Mouse (Mus musculus) granulocyte monocyte progenitor cell, adult 5-6 weeks (primary cell): ENCODE data around the gene Itgb5. TPM values are rescaled to one million over a fixed set of nuclear protein-coding genes. Genes with fewer than 3 reads are reported as not detected.

Source experiments
- ATAC-seq: replicated peaks from 2 replicates; pipeline ENCODE4 v1.8.0; 2016; ENCODE audit warnings: mild to moderate bottlenecking, moderate TSS enrichment, inconsistent platforms; ENCODE audit not compliant: poor library complexity, severe bottlenecking
- total RNA-seq, 2 experiments: library from RNA; stranded (forward) in 1 of 2; stranded (reverse) in 1 of 2; fragments of 200-712, 200-1000 nt in 1 of 2; fragments of >200 nt in 1 of 2; fragmentation: Nextera tagmentation in 1 of 2; gene quantifications; 2 replicates each; pipeline ENCODE4 v1.2.3; 2014 to 2017

Gene Itgb5
- total RNA-seq, 2 experiments from 2014 or later, result 8.1 to 13.4 TPM

DNA sequence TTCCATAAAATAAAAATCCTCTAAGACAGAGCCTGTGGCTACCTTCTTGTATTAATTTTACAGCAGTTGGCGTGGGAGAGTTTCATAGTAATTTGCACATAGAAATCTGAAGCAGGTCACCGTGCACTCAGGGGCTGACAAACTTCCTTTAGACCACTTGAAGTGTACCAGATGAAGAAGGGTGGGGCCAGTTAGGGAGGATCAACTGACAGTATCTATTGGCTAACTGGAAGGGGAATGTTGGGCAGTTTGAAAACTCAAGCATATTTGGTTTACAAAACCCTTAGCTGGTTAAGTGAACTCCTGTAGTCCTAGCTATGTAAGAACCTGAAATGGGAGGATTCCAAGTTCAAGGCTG is 137.8 kb downstream of the Itgb5 start:
- peak; percentile 69 for ATAC-seq

DNA sequence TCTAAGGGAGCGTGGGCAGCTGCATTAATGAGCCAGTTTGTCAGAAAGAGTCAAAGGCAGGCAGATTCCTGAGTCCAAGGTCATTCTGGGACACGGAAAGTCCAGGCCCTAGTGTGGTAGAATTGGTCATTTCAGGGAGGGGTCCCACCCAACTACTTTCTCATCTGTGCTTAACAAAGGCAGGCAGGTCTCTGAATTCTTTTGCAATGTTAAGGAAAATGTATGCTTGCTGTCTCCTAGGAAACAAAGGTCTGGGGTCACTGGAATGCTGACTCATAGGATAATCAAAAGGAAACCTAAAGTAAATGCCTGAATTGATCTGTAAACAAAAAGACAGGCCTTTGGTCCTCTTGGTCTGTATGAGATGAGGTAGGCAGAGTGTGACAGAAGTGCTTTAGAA is 150.4 kb downstream of the Itgb5 start:
- ATAC-seq, result no peak

DNA sequence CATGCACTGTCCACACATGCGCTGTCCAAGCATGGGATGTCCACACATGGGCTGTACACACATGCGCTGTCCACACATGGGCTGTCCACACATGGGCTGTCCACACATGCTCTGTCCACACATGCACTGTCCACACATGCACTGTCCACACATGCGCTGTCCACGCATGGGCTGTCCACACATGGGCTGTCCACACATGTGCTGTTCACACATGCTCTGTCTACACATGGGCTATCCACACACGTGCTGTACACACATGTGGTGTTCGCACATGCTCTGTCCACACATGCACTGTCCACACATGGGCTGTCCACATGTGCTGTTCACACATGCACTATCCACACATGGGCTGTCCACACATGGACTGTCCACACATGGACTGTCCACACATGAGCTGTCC is 154.2 kb downstream of the Itgb5 start:
- no peak for ATAC-seq

DNA sequence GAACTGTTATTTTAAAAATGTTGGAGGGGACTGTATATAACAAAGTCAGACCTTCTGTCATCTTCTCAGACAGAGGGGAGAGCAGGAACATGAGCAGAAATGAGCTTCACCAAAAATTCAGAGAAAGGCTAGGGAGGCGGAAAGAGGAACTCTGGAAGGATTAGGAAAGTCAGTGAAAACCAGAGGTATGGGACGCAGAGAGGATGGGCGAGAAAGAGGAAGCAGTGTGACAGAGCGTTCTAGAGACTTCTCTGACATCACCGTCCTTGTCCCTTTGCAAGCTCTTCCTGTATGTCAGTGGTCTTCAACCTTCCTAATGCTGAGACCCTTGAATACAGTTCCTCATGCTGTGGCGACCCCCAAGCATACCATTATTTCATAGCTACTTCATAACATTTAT is 155.9 kb downstream of the Itgb5 start:
- ATAC-seq, result peak; percentile 88

DNA sequence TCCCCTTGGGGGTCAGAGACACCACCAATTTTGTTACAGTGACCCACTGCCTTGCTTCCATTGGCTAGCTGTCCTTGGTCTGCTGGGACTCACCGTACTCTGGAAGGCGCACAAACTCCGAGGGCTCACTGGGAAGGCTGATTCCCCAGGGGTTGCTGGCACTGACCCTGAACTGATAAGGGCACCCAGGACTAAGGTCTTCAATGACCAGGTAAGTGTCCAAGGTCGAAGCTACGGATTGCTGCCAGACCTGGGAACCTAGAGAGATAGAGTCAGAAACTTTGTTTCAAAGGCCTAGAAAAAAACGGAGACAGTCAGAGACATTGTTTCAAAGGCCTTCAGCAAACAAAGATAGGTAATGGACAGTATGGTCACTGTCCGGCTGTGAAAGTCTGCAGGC is 157.5 kb downstream of the Itgb5 start:
- ATAC-seq, result no peak

DNA sequence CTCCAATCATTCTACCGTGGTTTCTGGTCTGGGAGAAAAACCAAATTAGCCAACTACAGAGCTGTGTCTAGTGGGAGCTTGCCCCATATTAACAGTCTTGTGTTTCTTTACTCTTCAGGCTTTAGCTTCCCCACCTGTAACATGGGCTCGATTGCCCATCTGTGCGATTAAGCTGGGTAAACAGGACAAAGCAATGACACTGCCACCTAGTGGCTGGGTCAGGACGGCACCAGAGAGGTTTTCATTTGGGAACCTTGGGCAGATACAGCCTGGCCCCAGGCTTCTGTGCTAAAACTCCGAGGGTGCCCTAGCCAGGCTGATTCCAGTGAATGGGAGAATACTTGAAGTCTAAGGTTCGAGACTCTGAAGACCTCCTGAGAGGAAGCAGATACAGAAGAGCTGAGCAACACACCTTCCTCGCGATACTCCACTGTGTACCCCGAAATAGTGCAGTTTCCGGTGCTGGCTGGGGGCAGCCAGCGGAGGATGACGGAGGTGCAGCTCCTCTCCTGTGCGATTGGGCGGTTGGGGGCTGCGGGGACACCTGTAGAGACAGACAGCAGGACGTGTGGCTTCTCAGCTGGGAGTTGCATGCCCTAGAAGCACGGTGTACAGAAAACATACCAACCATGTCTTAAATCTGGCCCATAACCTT is 159.0 kb downstream of the Itgb5 start:
- ATAC-seq, result peak; percentile 71

DNA sequence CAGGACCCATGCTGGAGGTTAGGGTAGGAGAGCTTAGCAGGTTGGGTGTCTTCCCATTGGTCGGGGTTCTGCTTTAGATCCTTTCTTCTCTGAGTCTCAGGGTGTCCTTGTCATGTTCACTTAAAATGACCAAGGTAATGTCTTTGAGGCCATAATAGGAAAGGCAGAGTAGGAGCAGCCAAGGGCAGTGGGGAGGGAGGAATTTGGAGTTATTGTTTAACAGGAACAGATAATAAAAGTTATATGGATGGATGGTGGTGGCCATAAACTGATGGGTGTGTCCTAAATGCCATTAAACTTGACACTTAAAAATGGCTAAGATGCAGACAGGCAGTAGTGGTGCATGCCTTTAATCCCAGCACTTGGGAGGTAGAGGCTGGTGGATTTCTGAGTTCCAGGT is 159.6 kb downstream of the Itgb5 start:
- no peak for ATAC-seq

DNA sequence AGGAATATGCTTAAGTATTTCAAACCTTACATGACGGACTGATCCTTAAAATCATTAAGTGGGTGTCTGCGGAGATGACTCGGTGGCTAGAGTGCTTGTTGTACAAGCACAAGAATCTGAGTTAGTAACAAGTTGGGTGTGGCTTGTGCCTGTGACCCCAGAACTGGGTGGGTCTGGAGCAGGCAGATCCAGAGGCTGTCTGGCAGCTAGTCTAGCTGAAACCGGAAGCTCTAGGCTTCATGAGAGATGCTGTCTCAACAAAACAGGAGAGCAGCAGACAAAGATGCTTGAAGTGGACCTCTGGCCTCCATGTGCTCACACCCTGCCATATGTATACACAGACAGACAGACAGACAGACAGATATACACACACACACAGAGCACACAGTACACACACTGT is 161.2 kb downstream of the Itgb5 start:
- no peak for ATAC-seq

DNA sequence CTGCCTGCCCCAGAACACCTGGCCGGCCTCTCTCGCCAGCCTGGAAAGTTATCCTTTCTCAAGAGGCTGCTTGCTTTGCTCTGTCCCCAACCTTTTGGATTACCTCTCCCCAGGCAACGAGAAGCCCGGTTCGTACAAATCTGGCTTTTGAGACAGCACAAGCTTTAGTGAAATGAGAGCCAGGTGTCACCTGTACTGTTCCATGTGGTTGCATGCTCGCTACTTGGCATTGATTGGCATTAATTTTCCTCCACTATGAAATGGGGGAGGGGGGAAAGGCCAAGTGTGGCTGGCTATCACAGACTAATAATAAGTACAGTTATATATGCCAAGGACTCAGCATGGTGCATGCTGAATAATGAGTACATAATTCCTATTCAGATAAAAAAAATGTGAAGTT is 164.9 kb downstream of the Itgb5 start:
- no peak for ATAC-seq

DNA sequence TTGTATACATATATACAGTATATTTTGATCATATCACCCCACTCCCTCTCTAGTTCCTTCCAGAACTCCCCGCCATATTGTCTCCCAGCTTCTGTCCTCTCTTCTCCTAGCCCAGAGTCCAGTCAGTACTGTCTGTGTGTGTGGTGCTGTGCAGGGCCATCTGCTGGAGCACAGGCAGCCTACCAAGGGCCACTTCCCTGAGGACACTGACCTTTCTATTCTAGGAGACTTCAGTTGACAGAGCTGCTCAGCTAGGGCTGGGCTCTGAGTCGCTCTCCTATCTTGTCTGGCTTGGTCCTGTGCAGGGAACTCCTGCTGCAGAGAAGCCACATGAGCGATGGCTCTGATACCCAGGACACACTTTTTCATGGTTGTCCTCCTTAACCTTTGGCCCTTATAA is 166.0 kb downstream of the Itgb5 start:
- no peak for ATAC-seq

DNA sequence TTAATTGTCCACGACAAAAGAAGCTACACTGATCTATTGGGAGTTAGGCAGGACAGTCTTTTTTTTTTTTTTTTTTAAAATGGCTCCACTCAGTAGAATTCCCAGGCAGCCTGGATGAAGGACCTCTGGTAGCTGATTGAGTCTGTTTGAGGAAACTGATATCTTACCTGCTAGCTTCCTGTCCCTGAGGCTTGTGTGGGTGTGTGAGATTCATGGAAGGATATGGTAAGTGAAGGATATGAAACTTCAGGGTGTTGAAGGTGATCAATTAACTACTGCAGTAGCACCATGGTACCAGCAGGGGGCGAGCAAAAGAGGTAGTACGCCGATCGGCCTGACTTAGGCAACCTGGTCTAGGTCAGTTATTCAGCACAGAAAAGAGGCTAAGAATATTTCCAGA is 166.6 kb downstream of the Itgb5 start:
- peak; percentile 81 for ATAC-seq

DNA sequence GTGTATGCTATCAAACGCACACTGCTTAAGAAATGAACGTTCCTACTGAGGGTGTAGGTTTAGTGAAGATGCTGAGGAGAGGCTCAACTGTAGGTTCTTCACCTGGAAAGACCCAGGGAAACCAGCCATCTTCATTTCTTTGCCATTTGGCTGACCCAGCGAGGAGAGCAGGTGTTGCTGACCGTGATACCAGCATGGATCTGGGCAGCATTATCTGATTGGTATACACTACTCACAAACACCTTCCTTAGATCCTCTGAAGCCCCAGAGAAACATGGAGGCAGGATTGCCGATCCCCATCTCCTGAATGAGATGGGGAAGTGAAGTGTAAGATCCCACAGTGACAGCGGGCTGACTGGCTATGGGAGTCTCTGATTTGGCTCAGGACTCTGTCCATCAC is 168.5 kb downstream of the Itgb5 start:
- no peak for ATAC-seq

Other genes with a start within 250 kb of the Itgb5 start
- 30.9 and 34.2 TPM in 2 replicates for gene Heg1, start 145.3 kb upstream of the Itgb5 start, total RNA-seq (2014; fragmentation: Nextera tagmentation)
- 20.8 and 24.9 TPM in 2 replicates for gene Heg1, start 145.3 kb upstream of the Itgb5 start, total RNA-seq (2017)
- gene Muc13, start 35.6 kb upstream of the Itgb5 start, total RNA-seq (2014; fragmentation: Nextera tagmentation), result 41.1 and 69.5 TPM in 2 replicates
- gene Muc13, start 35.6 kb upstream of the Itgb5 start, total RNA-seq (2017), result 53.2 and 60.5 TPM in 2 replicates
- gene Umps, start 137.4 kb downstream of the Itgb5 start, total RNA-seq (2014; fragmentation: Nextera tagmentation), result 69.3 and 73.3 TPM in 2 replicates
- gene Umps, start 137.4 kb downstream of the Itgb5 start, total RNA-seq (2017), result 129 and 134 TPM in 2 replicates